Mouse (Mus musculus): Measurements from ENCODE around the gene Nr5a2. TPM values are rescaled to one million over a fixed set of nuclear protein-coding genes. Genes with fewer than 3 reads are reported as not detected.
A peak's percentile ranks its signal among the peaks of the same experiment; 100 is the strongest.

Nr5a2 gene
- total RNA-seq, 2 experiments from 2014 or later = 6.1 to 7.6 TPM

DNA sequence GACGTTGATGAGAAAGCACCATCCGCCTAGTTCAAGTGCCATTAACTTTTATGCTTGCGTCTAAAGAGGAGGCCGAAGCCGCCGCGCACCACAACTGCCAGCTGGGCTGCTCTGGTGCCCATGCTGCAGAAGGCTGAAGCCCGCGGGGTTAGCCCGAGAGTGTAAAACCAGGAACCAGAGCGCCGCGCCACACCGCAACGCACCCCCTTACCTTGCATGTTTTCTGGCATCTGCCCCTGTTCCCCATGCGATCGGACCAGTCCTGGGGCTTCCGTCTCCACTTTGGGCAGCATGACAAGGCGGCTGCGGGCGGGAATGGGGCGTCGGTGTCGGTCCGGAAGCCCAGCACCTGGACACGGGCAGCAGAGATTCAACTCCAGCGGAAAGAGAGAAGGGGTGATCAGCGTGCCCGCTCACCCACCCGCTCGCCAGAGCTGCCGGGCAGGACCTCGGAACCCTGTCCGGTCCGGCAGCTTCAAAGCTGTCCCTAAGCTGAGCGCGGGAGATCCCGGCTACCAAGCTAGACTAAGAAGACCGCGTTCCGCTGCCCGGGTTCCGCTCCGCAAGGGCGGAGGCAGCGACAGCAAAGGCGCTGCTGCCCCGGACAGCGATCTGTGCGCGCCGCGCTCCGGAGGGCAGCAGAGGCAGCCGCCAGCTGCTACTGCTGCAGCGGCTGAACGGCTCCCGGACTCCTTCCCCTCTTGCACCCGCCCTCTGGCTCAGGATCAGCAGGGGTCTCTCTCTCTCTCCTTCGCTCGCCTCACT is 11.6 kb downstream of the Nr5a2 start:
- peak; percentile 75 for DNase-seq

- DNase-seq = no peak
Measured at GRCm38 (mm10) chr1:136948127-136948422, 12.2 kb downstream of the Nr5a2 start.

DNA sequence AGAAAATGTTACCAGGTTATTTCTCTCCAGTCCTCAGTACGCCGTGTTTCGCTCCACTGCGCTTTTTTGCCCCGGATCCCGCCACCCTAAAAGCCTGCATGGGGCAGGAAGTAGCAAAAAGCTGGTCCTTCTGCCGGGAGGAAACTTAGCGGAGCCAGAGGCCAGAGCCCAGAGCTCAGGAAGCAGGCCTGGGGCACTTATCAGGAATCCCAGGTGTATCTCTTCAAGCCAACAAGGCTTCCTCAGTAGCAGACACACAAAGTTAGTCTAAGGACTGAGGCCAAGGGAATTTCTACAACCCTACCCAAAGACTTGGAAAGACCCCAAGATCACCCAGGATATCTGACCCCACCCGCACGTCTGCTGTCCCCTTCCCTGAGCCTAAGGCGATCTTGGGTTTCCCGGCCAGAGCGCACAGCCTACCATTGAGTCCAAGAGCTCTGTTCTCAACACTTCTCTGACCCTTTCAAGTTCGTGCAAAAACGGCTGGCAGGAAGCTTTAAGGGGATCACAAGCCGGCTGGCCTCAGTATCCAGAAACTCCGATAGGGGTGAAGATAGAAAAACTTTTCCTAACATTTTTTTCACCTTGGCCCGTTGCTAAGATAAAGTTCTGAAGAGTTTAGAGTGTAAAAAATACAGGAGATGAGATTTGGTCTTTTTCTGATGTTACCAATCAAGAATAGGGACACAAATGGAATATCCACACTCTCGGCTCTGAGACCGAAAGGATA is 12.7 kb downstream of the Nr5a2 start:
- peak; percentile 20 for DNase-seq

DNA sequence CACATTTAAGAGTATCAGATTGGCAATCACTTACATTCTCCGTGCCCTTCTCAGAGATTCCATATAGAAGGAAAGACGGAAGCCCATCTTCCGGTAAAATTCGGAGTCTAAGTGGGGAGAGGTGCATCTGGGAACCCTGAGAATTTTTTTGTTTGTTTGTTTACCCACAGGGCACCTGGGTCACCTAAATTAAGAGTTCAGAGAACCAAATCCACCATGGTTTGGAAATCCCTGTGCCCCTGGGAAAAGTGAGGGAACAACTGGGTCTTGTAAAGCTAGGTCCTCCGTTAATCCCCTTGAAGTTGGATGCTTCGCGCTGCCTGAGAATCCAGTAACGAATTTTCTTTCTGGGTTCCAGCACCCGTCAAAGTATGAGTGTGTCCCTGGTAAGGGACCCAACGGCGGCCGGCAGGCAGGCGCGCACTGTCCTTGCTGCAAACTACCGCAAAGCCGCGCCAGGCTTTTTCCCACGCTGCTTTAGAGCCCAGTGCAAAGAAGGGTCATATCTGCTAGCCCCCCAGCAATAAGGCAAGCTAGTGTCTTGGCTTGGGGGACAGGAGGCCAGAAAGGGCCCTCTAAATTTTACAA is 13.3 kb downstream of the Nr5a2 start:
- DNase-seq = peak; percentile 13

DNA sequence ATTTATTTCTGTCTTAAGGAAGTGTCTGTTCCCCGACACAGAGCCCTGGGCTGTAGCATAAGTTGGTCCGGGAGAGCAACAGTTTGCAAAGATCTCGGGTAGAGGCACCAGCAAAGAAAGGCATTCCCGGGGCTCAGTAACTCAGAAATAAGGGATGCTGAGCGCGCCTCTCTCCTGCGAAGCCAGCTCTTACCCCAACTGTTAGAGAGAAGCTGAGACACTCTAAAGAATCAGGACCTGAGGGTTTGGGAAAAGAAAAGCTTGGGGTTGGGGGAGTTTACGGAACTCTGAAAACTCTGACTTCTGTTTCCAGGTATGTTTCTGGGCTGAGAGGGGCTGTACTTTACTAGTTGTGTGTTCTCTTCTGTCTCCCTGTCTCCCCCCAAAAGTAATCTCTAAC is 13.8 kb downstream of the Nr5a2 start:
- DNase-seq = no peak

- no peak for DNase-seq
Measured at GRCm38 (mm10) chr1:136945876-136946275, 14.4 kb downstream of the Nr5a2 start.

- no peak for DNase-seq
Measured at GRCm38 (mm10) chr1:136945426-136945825, 14.8 kb downstream of the Nr5a2 start.

DNA sequence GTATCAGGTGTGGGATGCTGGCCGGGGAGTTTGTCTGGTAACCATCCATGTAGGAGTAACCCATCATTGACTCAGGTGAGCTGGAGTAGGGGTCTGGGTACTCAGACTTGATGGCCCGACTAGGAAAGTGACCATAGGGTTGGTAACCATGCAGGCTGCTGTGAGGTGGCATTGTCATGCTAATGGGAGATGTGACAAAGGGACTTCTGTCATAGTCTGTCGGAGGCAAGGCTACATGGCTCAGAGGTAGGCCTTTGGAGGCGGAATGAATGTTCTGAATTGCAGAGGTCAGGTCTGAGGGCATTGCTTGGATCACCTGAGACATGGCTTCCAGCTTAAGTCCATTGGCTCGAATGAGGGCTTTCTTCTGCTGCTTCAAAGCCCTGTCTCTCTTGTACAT is 19.6 kb downstream of the Nr5a2 start:
- no peak for DNase-seq

DNA sequence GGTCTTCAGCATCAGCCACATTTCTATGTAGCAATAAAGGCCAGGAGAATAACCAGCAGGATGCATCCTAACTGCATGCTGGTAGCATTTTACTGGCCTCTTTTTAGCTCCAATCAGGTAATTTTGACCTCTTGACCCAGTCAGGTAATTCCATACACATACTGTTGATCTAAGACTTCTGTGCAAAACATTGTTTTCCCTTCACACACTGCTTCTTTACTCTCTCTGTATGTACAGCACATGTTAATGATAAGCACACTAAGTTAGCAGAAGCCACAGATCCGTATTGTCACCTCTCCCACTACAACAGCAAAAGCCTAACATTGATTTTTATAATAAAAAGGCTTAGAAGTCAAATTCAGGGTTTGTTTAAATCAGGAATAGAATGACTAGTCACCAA is 21.0 kb downstream of the Nr5a2 start:
- no peak for DNase-seq

DNA sequence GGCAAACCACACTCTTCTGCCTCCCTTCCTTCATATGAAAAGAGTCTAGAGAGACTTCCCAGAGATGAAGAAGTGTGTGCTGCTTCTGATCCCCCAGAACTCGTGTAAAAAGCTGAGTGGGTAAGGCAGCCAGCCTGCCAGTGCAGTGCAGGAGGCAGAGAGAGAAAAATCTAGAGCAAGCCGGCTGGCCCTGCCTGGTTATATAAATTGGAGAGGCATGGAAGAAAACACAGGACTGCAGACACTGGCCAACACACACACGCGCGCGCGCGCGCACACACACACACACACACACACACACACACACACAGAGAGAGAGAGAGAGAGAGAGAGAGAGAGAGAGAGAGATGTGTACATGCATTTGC is 24.3 kb downstream of the Nr5a2 start:
- DNase-seq = no peak

- no peak for DNase-seq
Measured at GRCm38 (mm10) chr1:136935316-136935959, 24.8 kb downstream of the Nr5a2 start.

GRCm38 (mm10) chr1:136934051-136934450 is 26.2 kb downstream of the Nr5a2 start:
- DNase-seq = peak; percentile 26

- no peak for DNase-seq
Measured at GRCm38 (mm10) chr1:136931026-136931425, 29.2 kb downstream of the Nr5a2 start.

DNA sequence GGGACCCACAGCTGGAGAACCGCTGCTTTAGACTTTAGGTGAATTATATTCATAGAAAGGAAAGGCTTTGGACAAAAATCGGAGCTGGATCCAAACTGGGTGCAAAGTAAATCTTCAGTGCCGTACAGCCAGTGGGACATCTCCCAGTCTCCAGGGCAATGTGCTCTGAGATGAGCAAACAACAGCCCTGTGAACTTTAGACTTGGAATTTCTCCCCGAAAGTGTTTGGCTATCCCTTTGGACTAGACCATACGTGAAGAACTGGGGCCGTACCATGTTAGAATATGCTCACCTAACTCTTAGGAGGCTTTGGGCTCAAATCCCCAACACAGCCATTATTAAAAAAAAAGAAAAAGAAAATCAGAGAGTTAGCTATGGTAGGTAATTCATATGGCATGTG is 30.5 kb downstream of the Nr5a2 start:
- DNase-seq = no peak

- no peak for DNase-seq
Measured at GRCm38 (mm10) chr1:136927428-136927827, 32.8 kb downstream of the Nr5a2 start.

DNA sequence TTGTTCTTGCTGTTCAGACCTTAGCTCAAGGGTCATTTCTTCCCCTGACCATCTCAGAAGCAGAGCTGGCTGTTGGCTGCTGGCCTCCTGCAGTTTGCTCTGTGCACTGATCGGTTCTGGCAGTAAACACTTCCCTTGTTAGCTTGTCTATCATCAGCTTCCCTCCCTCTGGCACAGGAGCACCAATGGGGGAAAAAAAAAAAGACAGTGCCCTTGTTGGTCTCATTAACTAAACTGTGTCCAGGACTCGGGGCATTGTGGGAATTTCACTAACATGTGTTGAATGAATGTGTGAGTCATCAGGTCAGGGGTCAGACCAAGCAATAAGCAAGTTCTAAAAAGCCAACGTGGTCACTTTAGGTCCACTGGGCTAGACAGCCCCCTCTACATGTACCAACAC is 34.2 kb downstream of the Nr5a2 start:
- DNase-seq = no peak

GRCm38 (mm10) chr1:136920089-136920488 is 40.2 kb downstream of the Nr5a2 start:
- no peak for DNase-seq

GRCm38 (mm10) chr1:136918791-136919190 is 41.5 kb downstream of the Nr5a2 start:
- no peak for DNase-seq

DNA sequence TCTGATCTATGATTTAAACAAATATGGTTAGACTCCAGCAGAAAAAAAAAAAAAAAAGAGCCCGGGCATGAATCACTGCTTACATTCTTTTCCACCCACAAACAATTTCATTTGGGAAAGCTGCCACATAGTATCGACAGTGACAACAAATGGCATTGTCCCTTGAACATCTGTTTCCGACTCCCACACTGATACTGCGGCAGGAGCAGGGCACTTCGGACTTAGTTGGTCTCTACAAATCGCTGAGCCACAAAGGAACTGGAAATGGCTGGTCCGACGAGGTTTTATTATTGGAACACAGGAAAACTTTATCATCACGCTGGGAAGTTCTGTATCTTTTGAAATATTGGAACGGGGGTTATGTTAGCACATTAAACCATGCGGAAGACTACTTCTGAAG is 44.8 kb downstream of the Nr5a2 start:
- peak; percentile 31 for DNase-seq

- DNase-seq = peak; percentile 14
Measured at GRCm38 (mm10) chr1:136911996-136912395, 48.3 kb downstream of the Nr5a2 start.

DNA sequence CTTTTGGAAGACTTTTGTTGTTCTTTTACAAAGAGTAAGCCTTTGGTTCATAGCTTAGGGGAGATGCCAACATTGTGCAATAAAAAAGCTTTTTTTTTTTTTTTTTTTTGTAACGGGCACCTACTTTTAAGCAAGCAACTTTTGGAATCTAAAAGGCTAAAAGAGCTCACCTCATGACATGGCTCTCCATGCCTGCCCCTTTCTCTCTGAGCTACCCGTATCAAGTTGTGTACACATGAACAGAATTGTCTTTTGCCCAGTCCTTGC is 48.7 kb downstream of the Nr5a2 start:
- DNase-seq = no peak

GRCm38 (mm10) chr1:136910741-136911593 is 49.3 kb downstream of the Nr5a2 start:
- peak; percentile 19 for DNase-seq

DNA sequence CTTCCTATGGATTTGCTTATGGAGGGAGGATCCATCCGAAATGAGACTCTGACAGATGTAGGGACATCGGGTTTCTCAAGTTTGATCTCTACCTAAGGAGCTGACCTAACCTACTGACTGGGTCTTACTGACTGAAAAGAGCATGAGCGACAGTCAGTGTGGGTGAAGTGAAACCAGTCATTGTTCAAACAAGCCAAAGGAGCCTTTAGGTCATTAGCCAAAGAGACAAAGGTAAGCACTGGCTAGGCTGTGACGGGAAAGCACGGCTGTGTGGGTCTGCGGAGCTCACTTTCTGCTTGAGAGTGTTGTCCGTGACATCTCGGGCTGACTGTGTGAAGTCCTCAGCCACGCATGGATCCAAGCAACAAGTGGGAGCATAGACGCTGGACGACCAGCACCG is 50.1 kb downstream of the Nr5a2 start:
- DNase-seq = no peak
